Mouse (Mus musculus): ENCODE measurements at regions not wholly inside any gene's neighbourhood (a gene's known extent, or its start where the extent isn't known, plus 50 kb on each side); places are given as distances from the start of the nearest gene placed in this dataset.
A peak's percentile ranks its signal among the peaks of the same experiment; 100 is the strongest.

DNA sequence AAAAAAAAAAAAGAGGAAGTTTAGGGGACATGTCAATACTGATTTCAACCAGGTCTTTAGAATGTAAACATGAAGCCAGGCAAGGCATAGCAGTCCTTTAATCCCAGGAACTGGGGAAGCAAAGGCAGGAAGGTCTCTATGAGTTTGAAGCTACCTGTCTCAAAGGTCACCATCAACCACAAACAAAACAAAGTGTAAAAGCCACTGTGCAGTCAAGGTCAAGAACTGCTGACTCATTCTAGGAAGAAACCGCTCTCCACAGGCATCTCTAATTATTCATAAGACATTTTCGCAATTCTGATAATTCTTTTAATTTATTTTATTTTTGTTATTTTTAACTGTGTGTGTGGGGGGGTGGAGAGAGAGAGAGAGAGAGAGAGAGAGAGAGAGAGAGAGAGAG lies 364.0 kb downstream of the Cntnap4 start:
- no peak for DNase-seq (ENCODE audit: low spot score in 2 of 2)

DNA sequence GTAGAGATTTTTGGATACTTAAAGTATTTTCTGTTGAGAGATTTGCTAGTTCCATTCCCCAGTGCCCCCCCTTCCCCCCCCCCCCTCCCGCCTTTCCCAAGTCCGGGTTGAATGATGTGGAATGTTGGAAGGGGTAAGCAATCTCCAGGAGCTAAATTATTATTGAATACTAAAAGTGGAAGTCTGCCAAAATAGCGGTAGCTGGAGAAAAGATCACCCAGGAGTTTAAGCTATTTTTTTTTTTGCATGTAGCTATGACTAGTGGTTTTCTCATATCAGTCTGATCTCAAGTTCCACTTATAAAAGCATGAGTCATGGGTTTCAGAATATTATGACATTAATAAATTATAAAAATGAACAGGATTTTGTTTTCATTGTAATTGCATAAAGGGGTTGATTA lies 365.6 kb downstream of the Cntnap4 start:
- no peak for DNase-seq (ENCODE audit: low spot score in 2 of 2)

DNA sequence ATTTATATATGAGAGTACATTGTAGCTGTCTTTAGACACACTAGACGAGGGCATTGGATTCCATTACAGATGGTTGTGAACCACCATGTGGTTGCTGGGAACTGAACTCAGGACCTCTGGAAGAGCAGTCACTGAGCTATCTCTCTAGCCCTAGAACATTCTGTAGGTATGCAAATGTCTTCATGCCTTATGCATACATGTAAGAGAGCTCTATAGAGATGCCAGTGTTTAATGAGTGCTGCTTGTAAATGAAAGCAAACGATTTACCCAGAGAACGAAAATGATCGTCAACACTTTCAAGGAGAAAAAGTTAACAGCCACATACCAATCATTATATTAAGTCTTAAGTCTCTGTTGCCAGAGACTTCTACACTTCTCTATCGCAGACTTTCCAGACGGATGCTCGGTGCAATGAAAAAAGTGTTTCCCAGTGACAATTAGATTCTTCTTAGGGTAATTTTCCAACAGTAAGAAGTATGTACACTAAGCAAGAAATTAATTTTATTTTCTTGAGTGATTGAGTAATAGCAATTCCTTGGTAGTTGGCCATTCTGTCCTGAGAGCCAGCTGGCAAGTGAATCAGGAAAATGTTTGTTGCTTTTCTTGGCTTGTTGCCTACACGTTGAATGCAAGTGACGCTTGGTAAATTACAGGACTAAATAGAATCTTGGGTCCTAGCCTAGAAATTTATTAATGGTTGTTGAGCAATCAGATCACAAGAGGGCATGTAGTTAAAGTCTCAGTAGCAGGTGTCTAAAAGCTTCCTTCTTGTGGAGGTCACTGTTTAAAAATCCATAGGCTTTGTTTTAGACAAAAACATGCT lies 366.3 kb downstream of the Cntnap4 start:
- no peak for DNase-seq (ENCODE audit: low spot score in 2 of 2)

- peak; percentile 58 to 77 for DNase-seq (ENCODE audit: low spot score in 2 of 2)
Observed at GRCm38 (mm10) chr8:112972418-112972817, 402.6 kb downstream of the Cntnap4 start.

DNA sequence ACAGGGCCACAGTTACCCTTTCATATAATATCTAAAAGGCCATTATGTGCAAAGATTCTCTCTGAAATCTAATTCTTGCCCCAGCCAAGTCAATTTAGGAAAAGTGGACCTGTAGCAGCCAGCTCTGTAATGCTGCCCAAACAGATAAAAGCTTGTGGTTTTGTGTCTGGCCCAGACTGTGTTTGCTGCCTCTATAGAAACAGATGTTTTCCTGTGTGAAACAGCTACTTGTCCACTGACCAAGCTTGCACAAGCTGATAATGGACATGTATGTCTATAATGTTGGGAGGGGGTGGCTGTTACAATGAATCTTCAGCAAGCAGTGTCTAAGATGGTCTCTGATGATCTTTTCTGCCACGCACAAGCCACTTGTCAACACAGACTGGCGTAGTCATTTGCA lies 405.9 kb downstream of the Cntnap4 start:
- DNase-seq (ENCODE audit: low spot score in 2 of 2): no peak

DNA sequence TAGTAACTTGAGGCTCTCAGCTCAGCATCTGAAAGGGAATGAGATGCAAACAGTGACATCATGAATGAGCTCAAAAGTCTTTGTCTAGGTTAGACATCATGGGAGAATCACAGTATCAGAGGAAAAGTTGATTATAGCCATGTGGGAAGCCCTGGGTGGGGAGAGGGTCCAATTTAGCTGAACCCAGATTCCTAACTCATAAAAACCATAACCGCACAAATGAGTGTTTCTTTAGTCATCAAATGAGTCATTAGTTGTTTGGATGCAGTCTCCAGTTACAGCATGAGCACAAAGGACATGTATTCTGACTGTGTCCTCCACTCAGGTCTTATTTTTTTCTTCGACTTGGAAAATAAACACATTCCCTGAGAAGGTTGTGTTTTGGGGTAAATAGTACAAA lies 406.5 kb downstream of the Cntnap4 start:
- DNase-seq (ENCODE audit: low spot score in 2 of 2): no peak

DNA sequence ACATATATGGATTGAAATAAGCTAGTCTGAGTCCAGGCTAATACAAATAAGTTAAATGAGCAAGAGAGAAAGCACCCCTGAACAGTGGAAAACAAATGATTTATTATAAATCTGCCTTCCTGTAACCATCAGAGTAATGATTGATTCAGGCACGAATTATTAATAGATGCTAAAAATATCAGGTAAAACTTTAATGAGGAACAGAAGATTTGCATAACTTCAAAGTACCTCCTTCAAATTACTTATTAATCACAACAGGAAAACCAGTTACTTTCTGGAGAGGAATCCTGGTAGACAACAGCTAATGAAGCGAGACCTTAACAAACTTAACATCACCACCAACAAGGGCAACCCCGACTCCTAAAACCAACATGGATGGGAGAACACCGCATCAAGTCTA lies 423.9 kb downstream of the Cntnap4 start:
- DNase-seq (ENCODE audit: low spot score in 2 of 2): no peak

DNA sequence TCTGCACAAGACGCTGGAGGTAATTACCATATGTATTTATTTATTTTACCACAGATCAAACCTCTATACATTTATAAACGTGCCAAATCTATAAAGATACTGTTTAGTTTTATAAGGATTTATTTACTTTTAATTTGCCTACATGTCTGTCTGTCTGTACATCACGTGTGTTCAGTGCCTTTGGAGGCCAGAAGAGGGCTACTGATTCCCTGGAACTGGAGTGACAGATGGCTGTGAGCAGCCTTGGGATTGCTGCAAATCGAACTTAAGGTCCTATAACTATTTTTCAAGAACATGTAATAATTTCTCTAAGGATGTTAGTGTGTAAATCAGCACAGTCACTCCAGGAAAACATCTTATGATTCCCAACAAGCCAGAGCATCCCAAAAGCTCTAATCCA lies 437.5 kb downstream of the Cntnap4 start:
- DNase-seq (ENCODE audit: low spot score in 2 of 2): no peak

DNA sequence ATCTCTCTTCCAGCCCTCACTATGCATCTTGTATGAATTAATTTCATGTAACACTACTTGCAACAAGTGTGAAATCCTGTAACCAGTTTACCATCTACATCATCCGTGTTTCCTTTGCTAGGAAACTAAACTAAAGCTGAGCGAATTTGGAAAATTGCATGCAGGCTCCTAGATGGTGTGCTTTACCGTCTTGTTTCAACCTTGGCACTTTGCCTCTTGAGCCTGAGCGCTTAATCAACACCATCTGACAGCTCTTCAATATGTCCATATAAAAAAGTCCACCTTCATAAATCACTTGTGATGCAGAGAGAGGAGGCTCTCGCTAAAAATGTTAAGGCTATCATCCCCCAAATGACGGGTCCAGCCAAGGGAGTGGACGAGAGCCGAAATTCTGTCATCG lies 459.0 kb downstream of the Cntnap4 start:
- DNase-seq (ENCODE audit: low spot score in 2 of 2): no peak

- no peak for DNase-seq (ENCODE audit: low spot score in 2 of 2)
Observed at GRCm38 (mm10) chr8:113051770-113052473, 482.1 kb downstream of the Cntnap4 start.

DNA sequence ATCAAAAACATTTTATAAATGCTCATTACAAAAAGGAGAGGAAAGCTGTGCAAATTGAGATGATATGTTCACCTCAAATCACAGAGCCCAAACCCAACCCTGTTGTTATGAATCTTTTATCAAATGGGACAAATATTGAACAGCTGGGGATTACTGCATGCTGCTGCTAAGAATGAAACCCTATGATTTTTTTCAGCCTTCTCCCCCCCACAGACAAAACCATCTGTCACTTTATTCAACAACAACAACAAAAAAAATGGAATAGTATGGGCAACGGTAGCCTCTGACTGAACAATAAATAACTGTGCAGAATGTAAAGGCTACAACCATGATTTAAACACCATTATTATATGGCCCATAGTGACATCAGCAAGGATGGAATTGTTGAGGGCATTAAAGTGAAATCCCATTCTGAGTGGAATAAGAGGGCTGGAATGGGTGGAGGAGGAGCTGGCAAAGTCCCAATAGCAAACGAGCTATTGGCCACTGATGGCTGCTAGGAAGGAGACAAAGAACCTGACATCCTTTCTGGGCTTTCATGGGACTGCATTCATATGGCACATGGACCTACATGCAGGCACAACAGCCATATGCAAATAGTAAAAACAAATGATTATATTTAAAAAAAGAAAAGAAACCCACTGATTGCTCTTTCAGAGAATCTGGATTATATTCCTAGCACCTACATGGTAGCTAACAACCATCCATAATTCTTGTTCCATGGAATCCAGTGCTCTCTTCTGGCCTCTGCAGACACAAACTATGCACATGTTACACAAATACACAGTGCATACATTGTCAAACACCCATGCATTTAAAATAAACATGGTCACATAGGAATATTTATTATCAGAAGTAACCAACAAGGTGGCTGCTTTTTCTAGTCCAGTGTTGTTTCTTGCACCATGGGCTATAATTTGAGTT lies 495.7 kb downstream of the Cntnap4 start:
- DNase-seq (ENCODE audit: low spot score in 2 of 2): no peak

DNA sequence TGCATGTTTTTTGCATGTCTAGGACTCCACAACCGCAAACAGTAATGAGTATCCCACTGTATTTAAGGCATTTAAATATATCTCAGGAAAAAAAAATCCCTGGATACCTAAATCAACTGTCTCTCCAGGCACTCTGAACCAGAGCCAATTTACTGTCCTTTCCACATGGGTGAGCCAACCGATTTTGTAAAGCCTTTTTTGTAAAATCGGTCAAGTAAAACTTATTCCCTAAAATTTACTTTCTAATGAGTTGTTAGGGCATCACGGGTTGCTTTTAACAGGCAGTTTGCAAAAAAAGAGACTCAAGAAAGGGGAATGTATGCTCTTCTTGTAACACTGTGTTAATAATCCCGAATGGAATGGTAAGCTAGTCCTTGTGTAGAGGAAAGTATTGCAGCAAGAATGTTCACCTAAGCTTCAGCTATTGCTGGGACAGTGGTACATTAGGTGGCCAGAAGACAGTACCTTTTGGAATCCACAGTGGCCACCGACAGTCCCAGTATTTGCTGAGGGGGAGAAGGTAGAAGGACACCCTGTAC lies 496.4 kb downstream of the Cntnap4 start:
- DNase-seq (ENCODE audit: low spot score in 2 of 2): no peak

DNA sequence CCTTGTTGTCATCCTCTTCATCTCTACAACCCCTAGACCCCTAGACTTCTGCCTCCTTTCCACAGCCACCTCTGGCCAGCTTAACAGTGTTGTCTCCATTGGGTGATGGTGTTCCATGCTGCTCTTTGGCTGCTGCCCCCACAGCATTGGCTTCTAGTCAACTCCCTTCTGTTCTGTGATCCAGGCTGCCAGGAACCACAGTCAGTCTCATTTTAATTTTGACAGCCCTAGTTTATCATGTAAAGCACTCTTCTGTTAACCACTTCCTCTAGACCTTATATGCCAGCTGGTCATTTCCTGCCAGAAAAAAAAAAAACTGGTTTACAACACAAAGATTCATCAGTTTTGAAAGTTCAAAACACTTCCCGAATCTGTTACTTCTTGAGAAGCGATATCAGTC lies 514.1 kb downstream of the Cntnap4 start:
- DNase-seq (ENCODE audit: low spot score in 2 of 2): no peak

DNA sequence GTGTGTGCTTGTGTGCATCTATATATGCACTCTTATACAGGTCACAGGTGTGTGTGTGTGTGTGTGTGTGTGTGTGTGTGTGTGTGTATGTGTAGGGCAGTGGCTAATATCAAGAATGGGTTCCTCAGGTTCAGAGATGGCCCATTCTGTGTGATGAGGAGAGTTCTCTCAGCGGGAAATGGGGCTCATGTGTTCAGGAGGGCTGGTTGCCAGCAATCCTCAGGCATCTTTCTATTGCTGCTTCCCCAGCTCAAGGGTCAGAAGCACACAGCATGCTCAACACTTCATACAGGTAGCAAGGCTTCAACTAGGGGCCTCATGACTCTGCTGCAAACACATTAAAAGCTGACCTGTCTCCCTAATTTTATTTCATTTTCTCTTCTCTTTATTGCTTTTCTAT lies 517.7 kb downstream of the Cntnap4 start:
- DNase-seq (ENCODE audit: low spot score in 2 of 2): no peak

- no peak for DNase-seq (ENCODE audit: low spot score in 2 of 2)
Observed at GRCm38 (mm10) chr8:113111665-113112064, 523.7 kb upstream of the Mon1b start.

GRCm38 (mm10) chr8:113114165-113114700 lies 521.2 kb upstream of the Mon1b start:
- DNase-seq (ENCODE audit: low spot score in 2 of 2): peak in 1 of 2 experiments; percentile 10

GRCm38 (mm10) chr8:113117241-113117640 lies 518.1 kb upstream of the Mon1b start:
- no peak for DNase-seq (ENCODE audit: low spot score in 2 of 2)

- DNase-seq (ENCODE audit: low spot score in 2 of 2): no peak
Observed at GRCm38 (mm10) chr8:113125586-113125985, 509.8 kb upstream of the Mon1b start.

- no peak for DNase-seq (ENCODE audit: low spot score in 2 of 2)
Observed at GRCm38 (mm10) chr8:113137361-113137760, 498.0 kb upstream of the Mon1b start.

- DNase-seq (ENCODE audit: low spot score in 2 of 2): no peak
Observed at GRCm38 (mm10) chr8:113140021-113140420, 495.4 kb upstream of the Mon1b start.

- no peak for DNase-seq (ENCODE audit: low spot score in 2 of 2)
Observed at GRCm38 (mm10) chr8:113141131-113141530, 494.3 kb upstream of the Mon1b start.
